Mouse (Mus musculus): ENCODE measurements around the gene Arhgap29.

DNA sequence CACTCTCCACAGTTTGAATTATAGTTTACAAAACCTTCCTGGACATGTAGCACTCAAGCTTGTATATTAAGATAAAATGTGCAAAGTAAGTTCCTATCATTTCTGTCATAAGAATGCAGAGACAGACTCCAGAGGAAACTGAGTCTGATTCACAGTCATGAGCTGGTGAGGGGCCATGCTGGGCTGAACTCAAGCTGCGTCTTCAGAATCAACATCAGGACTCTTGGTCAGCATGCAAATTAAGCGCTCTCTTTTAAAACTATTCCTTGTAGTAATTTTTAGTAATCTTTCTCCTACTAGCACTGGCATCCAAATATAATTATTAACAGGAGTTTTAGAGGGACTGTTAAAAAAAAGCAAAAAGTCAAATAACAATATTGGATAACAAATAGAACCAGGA, 47.9 kb upstream of the Arhgap29 start:
- TF ChIP-seq POLR2A (IDR thresholded peaks at IDR 0.05; ENCODE audit: insufficient read length, low read depth), result no peak
- no peak for TF ChIP-seq POLR2AphosphoS2 (IDR thresholded peaks at IDR 0.05; ENCODE audit: insufficient read length, low read depth)

Data from myocyte (in vitro differentiated cells).